Mouse (Mus musculus) central nervous system, embryonic 18 days (tissue): ENCODE results near the gene Ddr1. TPM values are rescaled to one million over a fixed set of nuclear protein-coding genes. Genes with fewer than 3 reads are reported as not detected.

ENCODE experiments used
- polyA plus RNA-seq: library from polyadenylated mRNA; depleted of rRNA; stranded (reverse); fragments of >200 nt; gene quantifications from 2 replicates; pipeline ENCODE4 v1.2.3, GENCODE M21; 2012; rRNA removed

Gene Ddr1
- polyA plus RNA-seq: 45.4 and 45.8 TPM in 2 replicates

GRCm38 (mm10) chr17:35704621-35705464 is at the start of gene Ddr1:
Ddr1 (minus strand) TSS chr17:35704621.

GRCm38 (mm10) chr17:35673416-35674035 is 30.9 kb downstream of the Ddr1 start, which contains the start of gene Gtf2h4:
Gtf2h4 (minus strand) TSS chr17:35673739.

DNA sequence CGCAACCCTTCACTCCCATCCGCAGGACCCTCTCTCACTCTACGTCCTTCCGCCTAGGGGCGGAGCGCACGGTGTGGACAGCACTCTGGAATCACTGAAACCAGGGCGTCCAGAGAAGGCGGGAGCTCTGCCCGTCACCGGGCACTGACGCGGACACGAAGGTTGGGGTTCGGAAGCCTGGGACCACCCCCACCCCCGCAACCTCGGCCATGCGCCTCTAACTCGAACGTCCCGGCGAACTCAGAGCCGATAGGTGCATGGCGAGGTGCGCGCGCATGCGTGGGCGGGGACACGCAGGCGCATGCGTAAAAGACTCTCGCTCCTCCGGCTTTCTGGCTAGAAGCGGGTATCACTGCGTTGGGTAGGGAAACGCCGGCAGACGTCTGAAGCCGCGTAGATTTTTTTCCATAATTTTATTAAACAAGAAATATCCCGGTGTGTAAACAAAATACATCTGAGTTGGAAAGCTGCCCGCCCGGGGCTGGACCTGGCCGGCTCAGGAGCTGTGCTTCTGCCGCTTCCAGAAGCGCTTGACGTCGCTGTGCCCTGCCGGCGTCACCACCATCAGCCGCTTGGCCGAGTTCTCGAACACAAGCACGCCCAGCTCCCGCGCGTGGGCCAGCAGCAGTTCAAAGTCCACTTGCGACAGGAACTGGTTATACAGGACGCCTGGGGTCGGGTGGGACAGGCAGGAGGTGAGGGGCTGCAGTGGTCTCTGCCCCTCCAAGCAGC is 36.9 kb downstream of the Ddr1 start, which contains the start of gene Vars2:
Gene Vars2 (minus strand): TSS at position 259 of the 732 bp plus-strand sequence.

DNA sequence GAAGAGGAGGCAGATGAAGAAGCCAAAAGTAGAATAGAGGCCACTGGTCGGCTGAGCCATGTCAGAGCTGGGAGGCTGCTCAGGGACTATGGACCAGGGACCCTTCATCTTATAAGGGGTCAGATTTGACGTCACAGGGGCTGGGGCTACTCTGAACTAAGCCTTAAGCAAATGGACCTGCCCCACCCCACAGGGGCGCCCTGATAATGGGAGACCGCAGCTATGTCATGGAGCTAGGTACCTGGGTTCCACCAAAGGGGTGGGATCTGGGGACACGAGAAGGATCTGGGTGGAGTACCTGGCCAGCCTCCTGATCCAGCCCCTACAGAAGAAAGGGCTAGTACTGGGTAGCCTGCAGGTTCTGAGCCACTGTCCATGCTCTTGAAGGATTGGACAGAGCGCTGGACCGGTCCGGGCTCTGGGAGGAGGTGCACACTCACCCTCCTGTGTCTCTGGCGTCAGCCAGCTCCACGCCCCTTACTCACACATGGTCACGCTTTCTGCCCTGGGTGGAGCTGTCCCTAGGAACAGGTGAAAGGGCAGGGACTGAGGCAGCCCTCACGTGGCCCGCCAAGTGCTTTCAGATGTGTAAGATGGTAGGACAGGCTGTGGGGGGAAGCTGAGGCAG is 60.7 kb downstream of the Ddr1 start, which contains the start of gene Mucl3:
Gene Mucl3 (minus strand): TSS at position 87 of the 628 bp plus-strand sequence.

Other genes with a start within 250 kb of the Ddr1 start
- 0.47 and 0.52 TPM in 2 replicates for gene H2-Q10, start 234.5 kb downstream of the Ddr1 start, polyA plus RNA-seq
- 0.12 TPM in 1 of 2 replicates, not detected in the other for gene Pou5f1, start 198.6 kb downstream of the Ddr1 start, polyA plus RNA-seq
- 11.8 and 14.8 TPM in 2 replicates for gene Tcf19, start 187.8 kb downstream of the Ddr1 start, polyA plus RNA-seq
- gene Cchcr1, start 187.5 kb downstream of the Ddr1 start, polyA plus RNA-seq: 9.8 and 10.1 TPM in 2 replicates
- gene Psors1c2, start 171.4 kb downstream of the Ddr1 start, polyA plus RNA-seq: 0.32 and 0.75 TPM in 2 replicates
- gene Cdsn, start 152.5 kb downstream of the Ddr1 start, polyA plus RNA-seq: 0.07 and 1.2 TPM in 2 replicates
- gene 2300002M23Rik, start 137.2 kb downstream of the Ddr1 start, polyA plus RNA-seq: 0.05 and 0.09 TPM in 2 replicates
- not detected in 2 replicates for gene Sfta2, start 103.1 kb downstream of the Ddr1 start, polyA plus RNA-seq
- 0.10 TPM in 1 of 2 replicates, not detected in the other for gene Gm9573, start 78.0 kb downstream of the Ddr1 start, polyA plus RNA-seq
- 0.04 TPM in 1 of 2 replicates, not detected in the other for gene Mucl3, start 60.9 kb downstream of the Ddr1 start, polyA plus RNA-seq
- gene Vars2, start 37.0 kb downstream of the Ddr1 start, polyA plus RNA-seq: 37.5 and 41.5 TPM in 2 replicates
- gene Gtf2h4, start 30.9 kb downstream of the Ddr1 start, polyA plus RNA-seq: 28.6 and 29.1 TPM in 2 replicates
- gene Ier3, start 117.1 kb upstream of the Ddr1 start, polyA plus RNA-seq: 7.9 and 9.5 TPM in 2 replicates
- gene Flot1, start 118.6 kb upstream of the Ddr1 start, polyA plus RNA-seq: 149 and 160 TPM in 2 replicates
- gene Tubb5, start 133.7 kb upstream of the Ddr1 start, polyA plus RNA-seq: 2,694 and 2,976 TPM in 2 replicates
- gene Mdc1, start 136.9 kb upstream of the Ddr1 start, polyA plus RNA-seq: 15.9 and 16.6 TPM in 2 replicates
- gene Nrm, start 156.7 kb upstream of the Ddr1 start, polyA plus RNA-seq: 18.0 and 21.4 TPM in 2 replicates
- gene Ppp1r18, start 161.0 kb upstream of the Ddr1 start, polyA plus RNA-seq: 29.3 and 32.5 TPM in 2 replicates
- 47.6 and 53.6 TPM in 2 replicates for gene Dhx16, start 175.2 kb upstream of the Ddr1 start, polyA plus RNA-seq
- gene 2310061I04Rik, start 192.8 kb upstream of the Ddr1 start, polyA plus RNA-seq: 93.8 and 104 TPM in 2 replicates
- 448 and 535 TPM in 2 replicates for gene Atat1, start 205.5 kb upstream of the Ddr1 start, polyA plus RNA-seq
- 52.4 and 53.0 TPM in 2 replicates for gene Mrps18b, start 211.8 kb upstream of the Ddr1 start, polyA plus RNA-seq
- 37.8 and 40.7 TPM in 2 replicates for gene Ppp1r10, start 211.8 kb upstream of the Ddr1 start, polyA plus RNA-seq